Mouse (Mus musculus): ENCODE results near the gene Pigp. TPM values are rescaled to one million over a fixed set of nuclear protein-coding genes. Genes with fewer than 3 reads are reported as not detected.
A peak's percentile ranks its signal among the peaks of the same experiment; 100 is the strongest.

Gene Pigp
- total and polyA plus RNA-seq, 3 experiments = 49.4 to 113 (median 101) TPM

DNA sequence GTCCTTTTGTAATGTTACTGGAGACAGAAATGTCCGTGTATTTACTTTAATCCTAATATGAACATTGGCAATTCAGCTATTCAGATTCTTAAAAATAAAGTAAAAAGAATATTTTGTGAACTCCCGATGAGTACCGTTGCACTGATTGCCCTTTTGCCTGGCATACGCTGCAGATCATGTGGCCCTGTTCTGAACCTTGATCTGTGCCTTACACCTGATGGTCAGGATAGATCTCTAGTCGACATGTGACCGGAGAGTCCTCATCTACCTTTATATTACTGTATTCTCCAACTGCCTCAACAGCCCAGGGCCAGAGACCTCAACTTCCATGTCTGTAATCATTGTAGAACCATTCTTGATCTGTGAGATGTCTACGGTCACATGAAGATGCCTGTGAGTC is 16.0 kb upstream of the Pigp start:
- Histone ChIP-seq H3K27me3 (ENCODE audit: control insufficient read depth, insufficient read depth, low read length) (no peaks in the 10 kb centered on the region), H3K27ac (no peak overlapping the region), H3K4me1 (ENCODE audit: control insufficient read depth, insufficient read depth, low read length) (no peaks in the 10 kb centered on the region; the same call in 1 of the 2 replicates), H3K9ac (ENCODE audit: low read depth, low read length) (no peak overlapping the region), H3K36me3 (ENCODE audit: control insufficient read depth, insufficient read depth, low read length) (peaks cover 2% of the 10 kb centered on the region; the same call in 1 of the 2 replicates), H3K4me3 (no peak overlapping the region), H3K79me2 (replicated peaks; ENCODE audit: control insufficient read depth, insufficient read depth, low read length) (peaks cover 9% of the 10 kb centered on the region; the same call in 1 of the 2 replicates)
- DNase-seq = no peak
- no peak for TF ChIP-seq EP300 (IDR thresholded peaks at IDR 0.05; ENCODE audit: insufficient read depth, low read depth, low read length)
- TF ChIP-seq POLR2A (IDR thresholded peaks at IDR 0.05; ENCODE audit: insufficient read depth, low read depth, low read length) = no peak
- no peak for TF ChIP-seq CTCF (IDR thresholded peaks at IDR 0.05)
- intact Hi-C loops (cut with DNase I) = no loop called here
- 95% methylated on average over 7 of the region's 7 CpGs for WGBS

DNA sequence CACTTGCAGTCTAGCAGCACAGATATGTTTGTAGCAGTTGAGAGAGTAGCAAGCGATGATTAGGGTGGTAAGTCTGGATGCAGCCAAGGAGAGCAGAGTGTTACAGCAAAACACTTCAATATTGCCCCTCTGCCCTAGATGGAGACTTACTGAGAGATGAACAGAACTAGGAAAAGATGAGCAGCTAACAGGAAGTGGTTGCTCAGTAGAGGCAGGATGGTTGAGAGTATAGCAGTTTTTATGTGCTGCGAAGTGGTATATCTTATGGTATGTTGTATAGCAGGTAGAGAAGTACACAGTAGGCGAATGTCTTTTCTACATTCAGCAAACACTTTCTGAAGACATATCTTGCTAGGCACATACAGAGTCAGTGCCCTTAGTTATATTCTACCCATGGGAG is 11.6 kb upstream of the Pigp start:
- intact Hi-C loops (cut with DNase I) = no loop called here
- peaks cover 4% of the 10 kb centered on the region for H3K4me1 ChIP-seq (ENCODE audit: control insufficient read depth, insufficient read depth, low read length)
- H3K36me3 ChIP-seq (ENCODE audit: control insufficient read depth, insufficient read depth, low read length) = peaks cover 3% of the 10 kb centered on the region
- no peak for TF ChIP-seq CTCF (IDR thresholded peaks at IDR 0.05)
- no peaks in the 10 kb centered on the region for H3K27me3 ChIP-seq (ENCODE audit: control insufficient read depth, insufficient read depth, low read length)
- no peak overlapping the region for H3K9ac ChIP-seq (ENCODE audit: low read depth, low read length)
- no peak overlapping the region for H3K27ac ChIP-seq
- DNase-seq = no peak
- 88% methylated on average over 3 of the region's 3 CpGs for WGBS
- H3K79me2 ChIP-seq (replicated peaks; ENCODE audit: control insufficient read depth, insufficient read depth, low read length) = peaks cover 16% of the 10 kb centered on the region
- no peak overlapping the region for H3K4me3 ChIP-seq

DNA sequence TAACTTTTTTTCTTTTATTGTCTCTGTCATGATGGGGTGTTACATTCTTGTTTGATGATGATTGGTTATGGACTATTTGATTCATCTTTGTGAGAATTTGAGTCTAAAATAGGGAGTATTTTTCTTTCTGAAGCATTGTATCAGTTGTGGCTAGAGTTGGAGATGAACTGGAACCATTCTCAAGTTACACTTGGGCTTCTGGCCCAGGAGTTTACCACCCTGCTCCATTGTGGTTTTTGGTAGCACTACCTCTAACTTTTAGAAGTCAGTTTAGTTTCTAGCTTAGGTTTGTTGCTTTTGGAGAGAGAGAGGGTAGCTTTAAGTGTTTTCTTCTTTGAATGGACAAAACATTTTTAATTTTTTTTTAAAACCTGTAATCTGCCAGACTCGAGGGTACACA is 7.7 kb upstream of the Pigp start:
- Histone ChIP-seq H3K9ac (ENCODE audit: low read depth, low read length) (no peak overlapping the region), H3K4me1 (ENCODE audit: control insufficient read depth, insufficient read depth, low read length) (peaks cover 4% of the 10 kb centered on the region), H3K4me3 (no peak overlapping the region), H3K27me3 (ENCODE audit: control insufficient read depth, insufficient read depth, low read length) (no peaks in the 10 kb centered on the region), H3K79me2 (replicated peaks; ENCODE audit: control insufficient read depth, insufficient read depth, low read length) (peaks cover 14% of the 10 kb centered on the region), H3K36me3 (ENCODE audit: control insufficient read depth, insufficient read depth, low read length) (peaks cover 1% of the 10 kb centered on the region), H3K27ac (no peak overlapping the region)
- no peak for TF ChIP-seq POLR2A (IDR thresholded peaks at IDR 0.05; ENCODE audit: insufficient read depth, low read depth, low read length)
- WGBS = 53% methylated on average over 1 of the region's 1 CpGs
- intact Hi-C loops (cut with DNase I) = no loop called here
- no peak for DNase-seq

DNA sequence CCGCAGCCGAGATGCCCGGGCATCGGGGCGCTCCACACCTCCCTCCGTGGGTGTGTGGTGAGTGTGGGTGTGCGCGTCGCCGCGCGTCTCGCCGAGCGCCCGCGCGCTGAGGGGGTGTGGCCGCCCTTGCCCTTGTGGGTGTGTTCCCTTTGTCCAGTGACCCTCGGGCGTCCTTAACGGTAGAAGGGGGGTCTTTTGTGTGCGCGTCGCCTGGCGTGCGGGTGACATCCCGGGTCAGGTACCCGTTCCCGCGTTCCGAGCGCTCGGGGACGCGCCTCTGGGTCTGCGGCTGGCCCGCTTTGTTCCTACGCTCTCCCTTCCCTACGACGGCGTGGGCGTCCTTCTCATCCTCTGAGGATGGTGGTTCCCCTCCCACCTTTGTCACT is 734 bp downstream of the Pigp start:
- peaks cover 6% of the 10 kb centered on the region for H3K36me3 ChIP-seq (ENCODE audit: control insufficient read depth, insufficient read depth, low read length)
- H3K4me1 ChIP-seq (ENCODE audit: control insufficient read depth, insufficient read depth, low read length) = peaks cover 4% of the 10 kb centered on the region
- peak overlapping the region; percentile 87 for H3K4me3 ChIP-seq
- peak overlapping the region; percentile 92 for H3K9ac ChIP-seq (ENCODE audit: low read depth, low read length)
- TF ChIP-seq EP300 (IDR thresholded peaks at IDR 0.05; ENCODE audit: insufficient read depth, low read depth, low read length) = no peak
- TF ChIP-seq POLR2A (IDR thresholded peaks at IDR 0.05; ENCODE audit: insufficient read depth, low read depth, low read length) = no peak
- no peak for TF ChIP-seq CTCF (IDR thresholded peaks at IDR 0.05)
- H3K27ac ChIP-seq = peak overlapping the region; percentile 99
- peak in 1 of 2 experiments; percentile 84 for DNase-seq
- under 1% methylated on average over 43 of the region's 43 CpGs for WGBS
- intact Hi-C loops (cut with DNase I) = loop anchor here (1.0 to 5.0 kb wide), 3 partner anchors 58 to 198 kb away; partner anchors contain the start of genes Hlcs and Vps26c
- no peaks in the 10 kb centered on the region for H3K79me2 ChIP-seq (replicated peaks; ENCODE audit: control insufficient read depth, insufficient read depth, low read length)
- H3K27me3 ChIP-seq (ENCODE audit: control insufficient read depth, insufficient read depth, low read length) = no peaks in the 10 kb centered on the region

DNA sequence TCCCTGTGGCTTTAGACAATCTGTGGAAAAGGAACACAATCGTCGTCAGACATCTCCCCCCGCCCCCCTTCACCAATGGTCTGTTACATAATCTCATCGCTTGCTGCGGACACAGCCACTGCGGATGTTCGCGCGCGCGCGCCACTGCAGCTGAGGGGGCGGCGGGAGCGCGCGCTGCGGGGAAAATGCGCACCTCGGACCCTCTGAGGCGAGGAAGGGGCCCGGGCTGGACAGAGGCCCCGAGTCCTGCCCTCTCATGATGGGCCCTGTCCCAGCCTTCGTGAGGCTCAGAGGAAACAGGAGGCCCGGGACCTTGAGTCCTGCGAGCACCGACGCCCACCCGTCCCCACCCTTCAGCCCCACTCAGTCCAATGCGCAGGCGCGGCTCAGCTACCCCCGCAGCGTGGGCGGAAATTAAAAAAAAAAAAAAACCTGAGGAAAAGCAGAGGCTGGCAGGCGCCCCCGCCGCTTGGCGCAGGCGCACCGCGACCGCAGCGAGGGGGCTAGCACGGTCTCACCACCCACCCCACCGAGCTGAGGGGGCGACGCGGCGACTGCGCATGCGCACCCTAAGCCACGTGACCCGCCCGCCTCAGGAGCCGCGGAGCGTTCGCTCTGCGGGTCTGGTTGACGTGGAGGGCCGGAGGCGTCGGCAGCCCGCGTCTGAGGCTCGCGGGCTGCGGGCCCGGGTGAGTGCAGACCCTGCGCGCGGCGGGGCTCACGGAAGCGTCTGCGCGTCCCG is 1.3 kb downstream of the Pigp start, which contains the start of gene Ttc3:
Gene Ttc3, plus strand, starts transcription at position 446 of the 742 bp plus-strand sequence.
- Histone ChIP-seq H3K36me3 (ENCODE audit: control insufficient read depth, insufficient read depth, low read length) (peaks cover 6% of the 10 kb centered on the region), H3K27ac (peak within 1 kb of the TSS; percentile 99), H3K27me3 (ENCODE audit: control insufficient read depth, insufficient read depth, low read length) (no peaks in the 10 kb centered on the region), H3K4me3 (peak within 1 kb of the TSS; percentile 87), H3K9ac (ENCODE audit: low read depth, low read length) (peak within 1 kb of the TSS; percentile 92), H3K79me2 (replicated peaks; ENCODE audit: control insufficient read depth, insufficient read depth, low read length) (no peaks in the 10 kb centered on the region), H3K4me1 (ENCODE audit: control insufficient read depth, insufficient read depth, low read length) (peaks cover 4% of the 10 kb centered on the region)
- no peak for TF ChIP-seq CTCF (IDR thresholded peaks at IDR 0.05)
- TF ChIP-seq POLR2A (IDR thresholded peaks at IDR 0.05; ENCODE audit: insufficient read depth, low read depth, low read length) = peak; percentile 62
- TF ChIP-seq EP300 (IDR thresholded peaks at IDR 0.05; ENCODE audit: insufficient read depth, low read depth, low read length) = no peak
- DNase-seq = peak; percentile 95
- under 1% methylated on average over 79 of the region's 79 CpGs for WGBS
- intact Hi-C loops (cut with DNase I) = loop anchor here (1.0 to 5.0 kb wide), 2 partner anchors 57 to 157 kb away; partner anchors contain the start of genes Hlcs and Vps26c

DNA sequence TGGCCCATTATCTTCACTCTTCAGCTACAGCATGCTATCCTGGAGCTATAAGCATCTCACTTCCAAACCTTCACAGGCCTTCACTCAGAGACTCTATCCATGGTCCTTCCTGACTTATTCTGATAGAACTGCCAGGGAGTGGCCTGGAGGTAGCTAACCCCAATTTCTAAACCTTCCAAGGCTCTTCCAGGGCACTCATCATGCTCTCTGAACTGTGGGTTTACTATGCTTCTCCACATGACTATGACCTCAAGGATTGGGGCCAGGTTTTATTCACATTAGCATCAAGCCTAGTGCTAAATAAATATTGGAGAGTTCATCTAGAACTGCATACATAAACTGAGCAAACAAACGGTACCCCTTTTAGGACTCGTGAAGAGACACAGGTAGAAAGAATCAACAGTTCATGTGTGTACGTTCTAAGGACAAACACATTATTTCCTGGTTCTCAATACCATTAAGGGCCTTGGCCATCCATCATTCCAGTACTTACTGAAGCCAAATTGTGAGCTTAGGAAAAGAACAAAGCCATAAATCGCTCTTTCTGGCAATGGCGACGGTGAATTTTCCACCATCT is 2.0 kb downstream of the Pigp start:
- Histone ChIP-seq H3K27ac (peak overlapping the region; percentile 99), H3K27me3 (ENCODE audit: control insufficient read depth, insufficient read depth, low read length) (no peaks in the 10 kb centered on the region), H3K9ac (ENCODE audit: low read depth, low read length) (peak overlapping the region; percentile 92), H3K36me3 (ENCODE audit: control insufficient read depth, insufficient read depth, low read length) (peaks cover 6% of the 10 kb centered on the region), H3K79me2 (replicated peaks; ENCODE audit: control insufficient read depth, insufficient read depth, low read length) (no peaks in the 10 kb centered on the region), H3K4me3 (peak overlapping the region; percentile 87), H3K4me1 (ENCODE audit: control insufficient read depth, insufficient read depth, low read length) (peaks cover 4% of the 10 kb centered on the region)
- intact Hi-C loops (cut with DNase I) = loop anchor here (1.0 to 5.0 kb wide), 2 partner anchors 56 to 158 kb away; partner anchors contain the start of genes Hlcs and Vps26c
- DNase-seq = no peak
- TF ChIP-seq EP300 (IDR thresholded peaks at IDR 0.05; ENCODE audit: insufficient read depth, low read depth, low read length) = no peak
- no peak for TF ChIP-seq POLR2A (IDR thresholded peaks at IDR 0.05; ENCODE audit: insufficient read depth, low read depth, low read length)
- TF ChIP-seq CTCF (IDR thresholded peaks at IDR 0.05) = no peak
- 5% methylated on average over 6 of the region's 6 CpGs for WGBS

Data from heart, adult 2 months (tissue).